Mouse (Mus musculus) neural tube, postnatal 0 days (tissue): ENCODE results near the gene Trip12. TPM values are rescaled to one million over a fixed set of nuclear protein-coding genes. Genes with fewer than 3 reads are reported as not detected.

ENCODE experiments used
- microRNA-seq: library from miRNA; unstranded; fragments of <30 nt; microRNA quantifications from one replicate; pipeline ENCODE4, GENCODE M21; 2016
- polyA plus RNA-seq: library from polyadenylated mRNA; unstranded; fragments of >200 nt; fragmentation: Nextera tagmentation; extraction: Ambion mirVana; gene quantifications from 2 replicates; pipeline ENCODE4 v1.2.1, GENCODE M21; 2015

Gene Trip12
- polyA plus RNA-seq, result 23.6 and 26.1 TPM in 2 replicates

DNA sequence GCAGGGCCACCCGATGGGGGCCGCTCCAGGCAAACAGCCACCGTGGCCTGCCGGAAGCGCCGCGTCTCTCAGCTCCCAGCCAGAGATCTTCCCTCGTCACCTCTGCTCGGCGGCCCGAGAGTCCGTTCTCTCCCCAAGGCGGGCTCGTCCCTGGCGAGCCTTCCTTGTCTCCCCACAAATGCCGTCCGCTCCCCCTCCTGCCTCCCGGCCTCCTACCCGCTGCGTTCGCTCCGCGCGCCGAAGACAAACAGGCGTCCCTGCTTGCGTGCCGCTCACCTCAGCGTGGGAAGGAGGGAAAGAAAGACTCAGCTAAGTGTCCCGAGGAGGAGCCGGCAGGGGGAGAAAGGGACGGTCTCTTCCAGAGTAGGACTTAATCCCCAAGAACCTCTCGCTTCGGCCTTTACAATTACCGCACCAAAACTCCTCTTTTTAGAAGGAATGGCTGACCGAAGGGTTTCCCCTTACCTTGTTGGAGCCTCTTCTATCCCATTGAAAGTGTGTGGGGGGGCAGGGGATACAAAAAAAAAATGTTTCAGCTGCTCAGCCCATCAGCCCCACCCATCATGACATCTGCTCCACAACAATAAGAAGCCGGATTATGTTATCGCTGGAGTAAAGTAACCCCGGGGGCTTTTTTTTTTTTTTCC, at the start of gene Trip12:
TSS of gene Trip12 (minus strand) at position 499 of the 647 bp plus-strand sequence.

DNA sequence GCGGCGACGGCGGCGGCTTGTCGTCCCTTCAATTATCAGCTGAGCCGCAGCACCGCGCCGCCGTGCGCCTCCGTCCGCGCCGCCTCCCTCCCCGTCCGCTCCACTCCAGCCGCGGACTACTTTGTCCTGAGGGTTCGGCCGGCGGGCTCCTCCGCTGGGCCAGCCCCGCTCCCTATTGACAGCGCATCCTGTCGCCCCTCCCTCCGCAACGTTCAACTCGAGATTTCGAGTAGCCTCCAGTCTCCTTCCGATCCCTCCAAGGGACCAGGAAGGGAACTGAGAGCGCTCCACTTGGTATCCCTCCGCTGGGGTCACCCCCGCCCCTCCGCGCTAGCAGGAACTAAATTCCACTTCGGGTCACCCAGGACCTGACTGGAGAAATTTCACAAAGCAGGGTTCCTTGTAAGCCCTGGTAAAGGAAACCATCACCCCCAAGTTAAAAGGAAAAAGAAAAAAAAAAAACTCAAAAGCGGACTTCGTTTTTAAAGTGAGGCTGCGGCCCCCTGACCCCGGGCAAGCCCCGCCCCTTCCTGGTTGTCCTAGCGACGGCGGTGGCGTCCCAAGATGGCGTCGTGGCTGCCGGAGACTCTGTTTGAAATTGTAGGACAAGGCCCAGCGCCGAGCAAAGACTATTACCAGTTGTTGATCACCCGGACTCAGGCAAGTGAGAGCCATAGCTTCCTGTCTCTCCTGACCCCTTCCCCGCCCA, 853 bp downstream of the Trip12 start, which contains the start of gene Fbxo36:
TSS of gene Fbxo36 (plus strand) at position 533 of the 709 bp plus-strand sequence.

DNA sequence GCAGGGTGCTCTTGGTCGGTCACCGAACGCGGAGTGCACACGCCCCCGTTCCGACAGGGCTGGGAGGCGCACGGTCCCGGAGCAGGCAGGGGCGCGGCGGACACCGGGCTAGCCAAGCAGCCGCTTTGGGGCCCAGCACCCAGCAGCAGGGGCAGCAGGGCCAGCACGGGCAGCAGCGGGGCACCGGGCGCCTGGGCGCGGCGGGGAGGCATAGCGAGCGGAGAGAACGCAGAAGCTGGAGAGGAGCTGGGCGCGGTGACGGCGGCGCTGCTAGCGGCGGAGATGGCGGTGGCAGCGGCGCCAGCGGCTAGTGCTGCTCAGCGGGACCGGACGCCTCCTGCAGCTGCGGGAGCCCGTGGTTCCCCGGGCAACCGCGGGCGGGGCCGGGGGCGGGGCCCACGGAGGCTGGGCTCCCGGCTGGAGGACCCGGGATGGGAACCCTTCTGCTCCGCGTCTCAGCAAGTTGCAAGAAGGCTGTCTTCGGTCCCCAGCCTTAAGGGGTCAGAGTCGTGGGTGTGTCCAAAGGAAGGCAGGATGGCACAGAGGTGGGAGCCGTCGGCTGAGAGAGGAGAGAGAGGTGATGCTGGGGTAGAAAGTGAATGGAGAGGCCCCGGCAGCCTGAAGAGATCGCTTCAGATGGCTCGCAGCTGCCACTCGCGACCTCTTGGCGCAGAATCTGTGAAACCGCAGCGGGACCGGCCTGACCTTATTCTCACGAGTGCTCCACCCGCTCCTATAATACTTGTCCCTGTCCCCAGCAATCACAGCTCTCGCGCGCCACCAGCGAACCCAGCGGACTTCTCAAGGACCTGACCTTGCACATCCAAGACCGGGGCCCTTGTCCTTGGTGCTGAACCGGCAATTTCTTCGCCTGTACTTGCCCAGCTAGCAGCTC, 144.6 kb downstream of the Trip12 start, which contains the start of gene Dner:
TSS of gene Dner (minus strand) at position 705 of the 895 bp plus-strand sequence.

Small RNAs within 50 kb of the gene (microRNA-seq; reads per million reads assigned to microRNA genes)
- 1.2 reads per million for gene Mir5126

Other genes starting within 250 kb of the Trip12 start
- gene Dner, start 144.3 kb downstream of the Trip12 start, polyA plus RNA-seq, result 295 and 311 TPM in 2 replicates
- 5.5 and 6.6 TPM in 2 replicates for gene Fbxo36, start 675 bp downstream of the Trip12 start, polyA plus RNA-seq
- gene Slc16a14, start 94.6 kb upstream of the Trip12 start, polyA plus RNA-seq, result 15.0 and 15.3 TPM in 2 replicates